Mouse (Mus musculus) liver, embryonic 14.5 days (tissue): ENCODE measurements around the gene Slc4a7. TPM values are rescaled to one million over a fixed set of nuclear protein-coding genes. Genes with fewer than 3 reads are reported as not detected.

Source experiments
- ATAC-seq: fragments of 200-750 bp; cut with Nextera tagmentation; 2 replicates; pipeline ENCODE4 v1.8.0; 2017; ENCODE audit warnings: moderate number of reproducible peaks, mild to moderate bottlenecking, moderate library complexity; ENCODE audit not compliant: insufficient read depth
- DNase-seq, 3 experiments: peaks; one replicate each; pipeline ENCODE4 v3.0.0-alpha.2; 2012 to 2013; ENCODE audit warnings: low read depth in 3 of 3, low spot score in 3 of 3
- H3K27ac ChIP-seq: fragments of 300-500 bp; sonication (generic); 2 replicates; pipeline ENCODE4 v1.5.1; 2014; ENCODE audit warnings: moderate library complexity, mild to moderate bottlenecking, control low read depth, inconsistent platforms
- H3K27me3 ChIP-seq: fragments of 300-500 bp; sonication (generic); 2 replicates; pipeline ENCODE4 v1.6.1; 2014; ENCODE audit warnings: mild to moderate bottlenecking, low read length, moderate library complexity; ENCODE audit not compliant: control insufficient read depth, insufficient read depth
- H3K36me3 ChIP-seq: fragments of 300-500 bp; sonication (generic); replicated peaks from 2 replicates; pipeline ENCODE4 v1.6.1; 2014; ENCODE audit warnings: low read depth; ENCODE audit not compliant: control insufficient read depth, insufficient read depth
- H3K4me1 ChIP-seq, 2 experiments: fragments of 200-500 bp in 1 of 2; fragments of 300-500 bp in 1 of 2; sonication (generic) in 1 of 2; replicated peaks; 2 replicates each; pipeline ENCODE4 v1.6.1; 2012 to 2014; ENCODE audit warnings: antibody characterized with exemption in 1 of 2, inconsistent platforms in 1 of 2, low read length in 1 of 2; ENCODE audit not compliant: control insufficient read depth in 2 of 2, insufficient read depth in 2 of 2
- H3K4me2 ChIP-seq: fragments of 300-500 bp; sonication (generic); 2 replicates; pipeline ENCODE4 v1.6.1; 2014; ENCODE audit warnings: low read depth, mild to moderate bottlenecking, control low read depth, moderate library complexity
- H3K4me3 ChIP-seq, 2 experiments: fragments of 200-500 bp in 1 of 2; fragments of 300-500 bp in 1 of 2; sonication (generic) in 1 of 2; 2 replicates each; pipeline ENCODE4 v1.5.1; 2012 to 2014; ENCODE audit warnings: low read depth in 2 of 2, low read length in 2 of 2, mild to moderate bottlenecking in 2 of 2, control low read depth in 1 of 2, inconsistent platforms in 1 of 2, moderate library complexity in 1 of 2; ENCODE audit not compliant: insufficient read depth in 1 of 2
- H3K9ac ChIP-seq: fragments of 300-500 bp; sonication (generic); replicated peaks from 2 replicates; pipeline ENCODE4 v1.6.1; 2014; ENCODE audit warnings: mild to moderate bottlenecking, control low read depth, moderate library complexity
- H3K9me3 ChIP-seq: fragments of 300-500 bp; sonication (generic); 2 replicates; pipeline ENCODE4 v1.6.1; 2016; ENCODE audit warnings: low read length, mixed read lengths; ENCODE audit not compliant: control insufficient read depth
- CTCF ChIP-seq: IDR thresholded peaks from 2 replicates; pipeline ENCODE4 v1.5.1; 2016; ENCODE audit warnings: antibody characterized with exemption, low read depth, control low read depth
- EP300 ChIP-seq: IDR thresholded peaks from 2 replicates; pipeline ENCODE4 v1.6.1; 2016; ENCODE audit warnings: antibody characterized with exemption, low read depth
- WGBS: fragments of 180-500 bp; shearing (Covaris S2); extraction: QIAGEN DNeasy Blood & Tissue Kit; methylation state at CpG from one replicate; pipeline ENCODE4 v1.1.7; 2014; ENCODE audit not compliant: insufficient replicate concordance; 5-methylcytosine and 5-hydroxymethylcytosine counted together
- polyA plus RNA-seq, 2 experiments: library from polyadenylated mRNA; depleted of rRNA in 1 of 2; stranded (reverse) in 1 of 2; unstranded in 1 of 2; fragments of >200 nt; fragmentation: Nextera tagmentation in 1 of 2; extraction: Ambion mirVana in 1 of 2; gene quantifications; 2 replicates each; pipeline versions ENCODE4 v1.2.1 to v1.2.3; 2012 to 2014

The Slc4a7 gene
- polyA plus RNA-seq (2012; rRNA removed) (1.0 and 1.6 TPM in 2 replicates), polyA plus RNA-seq (2014; fragmentation: Nextera tagmentation; extraction: Ambion mirVana) (1.4 and 1.7 TPM in 2 replicates)

- WGBS: 43% methylated on average over 5 of the region's 5 CpGs
- Histone ChIP-seq H3K27me3 (no peaks in the 10 kb centered on the region), H3K4me1 (peaks cover 2 to 4% of the 10 kb centered on the region in 2 experiments; a peak in 2 of 4 replicates), H3K4me3 (peak within 1 kb of the TSS; percentile 66 to 84), H3K27ac (no peak within 1 kb of the TSS), H3K9me3 (no peaks in the 10 kb centered on the region), H3K4me2 (peak within 1 kb of the TSS; percentile 66), H3K36me3 (no peaks in the 10 kb centered on the region), H3K9ac (peak within 1 kb of the TSS; percentile 66)
- DNase-seq (no peak), ATAC-seq (no peak)
- TF ChIP-seq CTCF: no peak
- no peak for TF ChIP-seq EP300
Observed at GRCm38 (mm10) chr14:14701710-14702329, at the start of gene Slc4a7. TSS of gene Slc4a7 (plus strand) at chr14:14702279.

- Histone ChIP-seq H3K4me2 (no peak overlapping the region), H3K27ac (no peak overlapping the region), H3K36me3 (no peaks in the 10 kb centered on the region), H3K9me3 (no peaks in the 10 kb centered on the region), H3K9ac (no peak overlapping the region), H3K27me3 (no peaks in the 10 kb centered on the region), H3K4me1 (no peaks in the 10 kb centered on the region), H3K4me3 (no peak overlapping the region)
- no peak for TF ChIP-seq EP300
- no peak for TF ChIP-seq CTCF
- ATAC-seq (no peak), DNase-seq (no peak)
- 71% methylated on average over 1 of the region's 1 CpGs for WGBS
Observed at GRCm38 (mm10) chr14:14670597-14670996, 31.5 kb upstream of the Slc4a7 start.

GRCm38 (mm10) chr14:14681611-14682010 is 20.5 kb upstream of the Slc4a7 start:
- DNase-seq (no peak), ATAC-seq (no peak)
- no peak for TF ChIP-seq CTCF
- TF ChIP-seq EP300: no peak
- no peaks in the 10 kb centered on the region for H3K9me3 ChIP-seq
- no peak overlapping the region for H3K4me3 ChIP-seq
- WGBS: 39% methylated on average over 4 of the region's 4 CpGs
- H3K27me3 ChIP-seq: no peaks in the 10 kb centered on the region
- H3K9ac ChIP-seq: no peak overlapping the region
- no peaks in the 10 kb centered on the region for H3K4me1 ChIP-seq
- no peaks in the 10 kb centered on the region for H3K36me3 ChIP-seq
- H3K4me2 ChIP-seq: no peak overlapping the region
- no peak overlapping the region for H3K27ac ChIP-seq

- no peak overlapping the region for H3K4me3 ChIP-seq
- 32% methylated on average over 4 of the region's 4 CpGs for WGBS
- DNase-seq (no peak), ATAC-seq (no peak)
- no peaks in the 10 kb centered on the region for H3K27me3 ChIP-seq
- TF ChIP-seq CTCF: no peak
- no peak for TF ChIP-seq EP300
- H3K9me3 ChIP-seq: no peaks in the 10 kb centered on the region
- no peak overlapping the region for H3K4me2 ChIP-seq
- H3K4me1 ChIP-seq: peaks cover 0 to 2% of the 10 kb centered on the region in 2 experiments; a peak in 1 of 4 replicates
- no peaks in the 10 kb centered on the region for H3K36me3 ChIP-seq
- H3K9ac ChIP-seq: no peak overlapping the region
- no peak overlapping the region for H3K27ac ChIP-seq
Observed at GRCm38 (mm10) chr14:14684771-14685170, 17.3 kb upstream of the Slc4a7 start.

DNA sequence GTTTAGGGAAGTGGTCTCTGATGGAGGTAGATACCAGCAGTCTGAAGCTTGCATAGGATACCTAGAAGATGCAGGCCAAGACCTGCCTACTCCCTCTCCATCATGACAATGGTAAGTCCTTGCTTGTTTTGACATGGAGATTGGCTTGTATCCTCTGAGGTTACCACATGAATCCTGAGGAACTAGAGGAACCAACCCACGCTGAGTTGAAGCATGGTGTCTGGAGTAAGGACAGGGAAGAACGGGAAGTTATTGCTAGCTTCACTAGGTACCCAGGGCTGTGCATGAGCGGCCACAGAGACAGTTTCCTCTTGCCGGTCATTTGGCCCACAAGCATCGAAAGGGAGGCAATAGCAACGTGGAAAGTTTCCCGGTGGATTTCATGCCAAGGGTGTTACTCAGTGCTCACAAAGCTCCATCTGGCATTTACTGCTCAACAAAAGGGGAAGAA is 16.0 kb upstream of the Slc4a7 start:
- H3K27ac ChIP-seq: no peak overlapping the region
- H3K36me3 ChIP-seq: no peaks in the 10 kb centered on the region
- 34% methylated on average over 7 of the region's 7 CpGs for WGBS
- H3K4me2 ChIP-seq: no peak overlapping the region
- DNase-seq (no peak), ATAC-seq (no peak)
- H3K4me3 ChIP-seq: no peak overlapping the region
- H3K27me3 ChIP-seq: no peaks in the 10 kb centered on the region
- H3K9me3 ChIP-seq: no peaks in the 10 kb centered on the region
- no peak for TF ChIP-seq EP300
- TF ChIP-seq CTCF: no peak
- H3K9ac ChIP-seq: no peak overlapping the region
- peaks cover 0 to 2% of the 10 kb centered on the region in 2 experiments; a peak in 1 of 4 replicates for H3K4me1 ChIP-seq
